Mouse (Mus musculus) gonadal fat pad, adult 2 months (tissue): ENCODE data around the gene Clec3a. TPM values are rescaled to one million over a fixed set of nuclear protein-coding genes. Genes with fewer than 3 reads are reported as not detected.

Experiments
- DNase-seq: peaks from one replicate; pipeline ENCODE4 v3.0.0-alpha.2; 2012; ENCODE audit warnings: low read depth
- polyA plus RNA-seq: library from polyadenylated mRNA; depleted of rRNA; stranded (reverse); fragments of >200 nt; gene quantifications from 2 replicates; pipeline ENCODE4 v1.2.3, GENCODE M21; 2012; rRNA removed

Clec3a gene
- polyA plus RNA-seq = not detected in 2 replicates

- DNase-seq = no peak
These were observed at the start of gene Clec3a for GRCm38 (mm10) chr8:114417786-114418185. Gene Clec3a, plus strand, starts transcription at chr8:114418086.

GRCm38 (mm10) chr8:114369038-114369976 is 48.6 kb upstream of the Clec3a start:
- no peak for DNase-seq

GRCm38 (mm10) chr8:114374390-114374789 is 43.5 kb upstream of the Clec3a start:
- DNase-seq = no peak

GRCm38 (mm10) chr8:114384189-114384588 is 33.7 kb upstream of the Clec3a start:
- no peak for DNase-seq

GRCm38 (mm10) chr8:114387494-114387893 is 30.4 kb upstream of the Clec3a start:
- DNase-seq = no peak

- DNase-seq = peak; percentile 46
These were observed 27.2 kb upstream of the Clec3a start for GRCm38 (mm10) chr8:114390465-114391254.

GRCm38 (mm10) chr8:114398326-114398725 is 19.6 kb upstream of the Clec3a start:
- no peak for DNase-seq

GRCm38 (mm10) chr8:114399273-114399672 is 18.6 kb upstream of the Clec3a start:
- DNase-seq = no peak

GRCm38 (mm10) chr8:114401679-114402078 is 16.2 kb upstream of the Clec3a start:
- DNase-seq = no peak

- DNase-seq = no peak
These were observed 6.5 kb upstream of the Clec3a start for GRCm38 (mm10) chr8:114411421-114411820.

- no peak for DNase-seq
These were observed 600 bp downstream of the Clec3a start for GRCm38 (mm10) chr8:114418486-114418885.

- no peak for DNase-seq
These were observed 1.0 kb downstream of the Clec3a start for GRCm38 (mm10) chr8:114418904-114419303.

GRCm38 (mm10) chr8:114421544-114421943 is 3.7 kb downstream of the Clec3a start:
- DNase-seq = no peak

GRCm38 (mm10) chr8:114438236-114438635 is 20.4 kb downstream of the Clec3a start:
- no peak for DNase-seq

GRCm38 (mm10) chr8:114439334-114440204 is 21.7 kb downstream of the Clec3a start, which contains the start of gene Wwox:
Gene Wwox, plus strand, starts transcription at chr8:114439655.
- peak; percentile 89 for DNase-seq

GRCm38 (mm10) chr8:114440205-114440589 is 22.3 kb downstream of the Clec3a start:
- no peak for DNase-seq

GRCm38 (mm10) chr8:114441616-114442015 is 23.7 kb downstream of the Clec3a start:
- no peak for DNase-seq

- DNase-seq = no peak
These were observed 29.0 kb downstream of the Clec3a start for GRCm38 (mm10) chr8:114446884-114447283.

GRCm38 (mm10) chr8:114452278-114452677 is 34.4 kb downstream of the Clec3a start:
- no peak for DNase-seq

GRCm38 (mm10) chr8:114452781-114453221 is 34.9 kb downstream of the Clec3a start:
- DNase-seq = peak; percentile 77

GRCm38 (mm10) chr8:114455302-114455701 is 37.4 kb downstream of the Clec3a start:
- DNase-seq = no peak
